Mouse (Mus musculus): ENCODE results near the gene Nup98. TPM values are rescaled to one million over a fixed set of nuclear protein-coding genes. Genes with fewer than 3 reads are reported as not detected.

The Nup98 gene
- 10 to 100 TPM; 34.8 to 35.9 TPM for total RNA-seq (2021)
- long read RNA-seq, experiment 1, partial matches to known transcripts = 1 of 3 reads
- long read RNA-seq, experiment 1, other reads (novel, unspliced or antisense) = 0 of 3 reads
- long read RNA-seq, experiment 2, full-length matches to known transcripts = 2 of 8 reads
- long read RNA-seq, experiment 2, partial matches to known transcripts = 2 of 8 reads
- long read RNA-seq, experiment 2, other reads (novel, unspliced or antisense) = 4 of 8 reads

GRCm38 (mm10) chr7:102209756-102210721 is at the start of gene Nup98, which contains the start of gene Pgap2:
Nup98 (minus strand) TSS chr7:102210176.
Pgap2 (plus strand) TSS chr7:102210208.
- peak; percentile 98 to 100 for DNase-seq (ENCODE audit: low spot score in 2 of 2)

- no peak for DNase-seq (ENCODE audit: low spot score in 2 of 2)
These were observed 48.8 kb upstream of the Nup98 start for GRCm38 (mm10) chr7:102258753-102259152.

GRCm38 (mm10) chr7:102258189-102258588 is 48.2 kb upstream of the Nup98 start:
- peak; percentile 74 to 77 for DNase-seq (ENCODE audit: low spot score in 2 of 2)

GRCm38 (mm10) chr7:102256636-102257035 is 46.7 kb upstream of the Nup98 start:
- no peak for DNase-seq (ENCODE audit: low spot score in 2 of 2)

GRCm38 (mm10) chr7:102255954-102256353 is 46.0 kb upstream of the Nup98 start, which contains the start of gene Rhog:
Rhog (minus strand) TSS chr7:102256054.
- DNase-seq (ENCODE audit: low spot score in 2 of 2) = no peak

GRCm38 (mm10) chr7:102253631-102254030 is 43.7 kb upstream of the Nup98 start:
- DNase-seq (ENCODE audit: low spot score in 2 of 2) = no peak

GRCm38 (mm10) chr7:102250631-102251214 is 40.7 kb upstream of the Nup98 start:
- DNase-seq (ENCODE audit: low spot score in 2 of 2) = peak; percentile 80 to 81

- DNase-seq (ENCODE audit: low spot score in 2 of 2) = peak; percentile 39 to 56
These were observed 40.1 kb upstream of the Nup98 start for GRCm38 (mm10) chr7:102249896-102250630.

GRCm38 (mm10) chr7:102249531-102249895 is 39.5 kb upstream of the Nup98 start:
- DNase-seq (ENCODE audit: low spot score in 2 of 2) = no peak

GRCm38 (mm10) chr7:102248691-102249404 is 38.9 kb upstream of the Nup98 start:
- DNase-seq (ENCODE audit: low spot score in 2 of 2) = no peak

GRCm38 (mm10) chr7:102246956-102247797 is 37.2 kb upstream of the Nup98 start:
- DNase-seq (ENCODE audit: low spot score in 2 of 2) = peak in 1 of 2 experiments; percentile 39

- no peak for DNase-seq (ENCODE audit: low spot score in 2 of 2)
These were observed 36.3 kb upstream of the Nup98 start for GRCm38 (mm10) chr7:102246265-102246664.

- peak in 1 of 2 experiments; percentile 28 for DNase-seq (ENCODE audit: low spot score in 2 of 2)
These were observed 35.8 kb upstream of the Nup98 start for GRCm38 (mm10) chr7:102245775-102246174.

GRCm38 (mm10) chr7:102244782-102245535 is 35.0 kb upstream of the Nup98 start:
- DNase-seq (ENCODE audit: low spot score in 2 of 2) = no peak

- no peak for DNase-seq (ENCODE audit: low spot score in 2 of 2)
These were observed 33.9 kb upstream of the Nup98 start for GRCm38 (mm10) chr7:102243870-102244269.

GRCm38 (mm10) chr7:102242917-102243316 is 32.9 kb upstream of the Nup98 start:
- no peak for DNase-seq (ENCODE audit: low spot score in 2 of 2)

- DNase-seq (ENCODE audit: low spot score in 2 of 2) = no peak
These were observed 32.4 kb upstream of the Nup98 start for GRCm38 (mm10) chr7:102242371-102242770.

- DNase-seq (ENCODE audit: low spot score in 2 of 2) = no peak
These were observed 29.6 kb upstream of the Nup98 start for GRCm38 (mm10) chr7:102239591-102239990.

Measured in layer of hippocampus, postnatal 14 days (tissue).